Mouse (Mus musculus) CH12F3 (cell line): ENCODE results near the gene Fkbp1a.

Source experiments
- in situ Hi-C: fragments of 300-500 bp; cut with MboI; formaldehyde crosslinking; loops from 2 replicates; pipeline ENCODE4 v1.14.3; 2020; ENCODE audit warnings: low sequenced_read_pairs

Gene Fkbp1a

DNA sequence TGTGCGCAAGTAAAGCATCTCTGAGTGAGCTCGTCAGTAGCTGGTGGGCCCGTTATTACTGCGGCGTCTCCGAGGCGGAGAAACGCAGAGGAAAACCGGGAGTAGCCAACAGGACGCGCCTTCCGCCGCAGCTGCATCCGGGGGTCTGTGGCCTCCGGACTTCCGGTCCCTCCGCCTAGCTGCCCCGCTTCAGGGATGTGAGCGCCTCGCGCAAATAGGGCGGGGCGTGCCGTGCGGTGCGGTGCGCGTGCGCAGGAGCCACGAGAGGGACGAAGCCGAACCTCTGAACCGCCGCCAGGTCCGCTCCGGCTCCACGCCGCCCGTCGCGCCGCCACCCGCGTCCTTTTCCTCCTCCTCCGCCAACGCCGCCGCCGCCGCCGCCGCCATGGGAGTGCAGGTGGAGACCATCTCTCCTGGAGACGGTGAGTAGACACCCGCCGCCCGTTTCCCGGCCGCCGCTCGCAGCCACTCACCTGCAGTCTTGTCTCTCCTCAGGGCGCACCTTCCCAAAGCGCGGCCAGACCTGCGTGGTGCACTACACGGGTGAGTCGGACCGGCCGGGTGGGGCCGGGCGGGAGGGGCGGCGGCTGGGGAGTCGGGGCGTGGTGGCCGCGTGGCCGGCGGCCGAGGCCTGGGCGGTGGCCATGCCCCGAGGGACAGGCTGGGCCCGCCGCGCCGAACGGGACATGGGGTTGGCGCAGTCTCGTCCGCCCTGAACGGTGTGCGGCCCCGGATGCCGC is at the start of gene Fkbp1a:
Gene Fkbp1a, plus strand, starts transcription at position 161 of the 740 bp plus-strand sequence.
- in situ Hi-C loops = no loop called here

DNA sequence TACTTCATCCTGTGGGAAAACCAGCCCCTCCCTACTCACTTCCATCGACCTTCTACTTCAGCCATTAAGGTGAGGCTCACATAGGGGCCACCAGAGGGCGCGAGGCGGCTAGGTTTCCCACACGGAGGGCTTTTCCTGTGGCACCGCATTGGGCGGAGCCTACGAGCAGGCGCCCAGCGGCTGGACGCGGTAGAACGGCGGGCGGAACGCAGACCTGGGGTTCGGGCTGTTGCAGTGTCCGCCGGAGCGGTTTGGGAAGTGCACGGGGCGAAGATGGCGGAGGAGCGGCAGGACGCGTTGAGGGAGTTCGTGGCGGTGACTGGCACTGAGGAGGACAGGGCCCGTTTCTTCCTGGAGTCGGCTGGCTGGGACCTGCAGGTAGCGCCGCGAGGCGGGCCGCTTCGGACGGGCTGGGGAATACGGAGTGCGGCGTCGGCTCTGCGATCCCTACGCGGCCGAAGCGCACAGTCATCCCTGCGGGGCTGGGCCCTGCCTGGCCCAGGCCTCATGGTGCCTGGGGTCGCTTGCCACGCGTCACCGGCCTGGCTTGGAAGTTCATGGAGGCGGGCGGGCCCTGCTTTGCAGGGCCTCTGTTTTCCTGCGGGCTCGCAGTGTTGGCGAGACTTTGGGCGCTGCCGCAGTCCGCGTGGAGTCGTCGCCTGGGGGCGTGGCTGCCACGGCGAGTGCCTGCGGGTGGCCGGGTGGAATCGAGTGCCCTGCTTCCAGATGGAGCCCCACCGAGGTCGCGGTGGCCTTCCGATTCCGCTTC is 48.1 kb upstream of the Fkbp1a start, which contains the start of gene Nsfl1c:
Gene Nsfl1c, plus strand, starts transcription at position 148 of the 769 bp plus-strand sequence.
- in situ Hi-C loops = no loop called here

DNA sequence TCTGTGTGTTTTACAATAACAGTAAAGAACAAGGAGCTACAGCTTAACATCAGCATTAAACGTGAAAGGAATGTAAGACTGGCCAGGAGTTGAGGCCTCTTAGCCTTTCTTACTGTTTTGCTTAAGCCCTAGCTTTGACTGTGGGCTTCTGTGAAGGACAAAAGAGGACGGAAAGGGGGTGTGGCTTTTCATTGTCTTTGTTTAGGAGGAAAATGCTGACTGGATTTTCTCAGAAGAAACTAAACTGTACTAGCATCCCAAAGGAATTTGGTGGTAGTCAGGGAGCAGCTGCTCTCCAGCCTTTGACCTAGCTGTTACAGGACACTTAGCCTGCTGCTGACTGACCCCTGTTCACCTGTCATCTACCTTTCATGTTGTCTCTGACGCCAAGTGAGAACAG is 43.9 kb upstream of the Fkbp1a start:
- in situ Hi-C loops = no loop called here

DNA sequence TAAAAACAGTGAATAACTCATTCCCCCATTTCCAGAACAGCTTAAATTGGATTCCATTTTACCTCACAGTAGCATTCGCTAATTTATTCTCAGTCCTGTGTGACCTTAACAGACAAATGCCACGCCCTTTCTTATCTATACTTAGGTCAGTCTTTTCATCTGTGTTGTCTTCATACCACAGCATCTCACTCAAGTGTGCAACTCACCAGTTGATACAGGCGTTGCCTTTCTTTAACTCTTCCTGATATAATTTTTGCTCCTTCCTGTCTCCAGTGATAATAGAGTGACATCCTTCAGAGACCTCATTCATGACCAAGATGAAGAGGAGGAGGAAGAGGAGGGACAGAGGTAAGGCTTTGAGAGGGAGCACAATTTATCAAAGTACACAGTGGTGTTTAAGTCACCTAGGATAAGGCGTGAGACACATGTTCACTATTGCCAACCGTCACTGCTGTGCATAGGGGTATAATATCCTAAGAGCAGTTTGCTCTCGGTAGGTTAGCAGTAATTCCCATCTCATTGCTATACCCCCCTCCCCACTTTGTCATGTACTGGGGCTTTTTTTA is 41.8 kb upstream of the Fkbp1a start:
- in situ Hi-C loops = no loop called here

DNA sequence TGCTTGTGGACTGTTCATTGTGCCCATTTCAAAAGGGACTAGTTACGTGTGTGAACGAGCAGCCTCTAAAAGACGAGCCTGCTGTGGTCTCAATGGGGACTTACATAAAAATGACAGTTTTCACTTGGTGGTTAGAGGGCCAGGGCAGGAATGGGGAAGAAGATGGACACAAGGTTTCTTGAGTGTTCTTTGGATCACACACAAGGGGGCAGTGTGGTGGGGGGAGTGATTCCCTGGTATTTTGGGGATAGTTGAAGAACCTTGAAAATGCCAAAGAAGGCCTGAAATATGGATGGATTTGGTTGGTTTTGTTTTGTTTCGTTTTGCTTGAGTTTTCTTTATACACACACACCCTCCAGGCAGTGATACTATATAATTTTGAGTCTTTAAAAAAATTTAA is 38.1 kb upstream of the Fkbp1a start:
- in situ Hi-C loops = no loop called here

DNA sequence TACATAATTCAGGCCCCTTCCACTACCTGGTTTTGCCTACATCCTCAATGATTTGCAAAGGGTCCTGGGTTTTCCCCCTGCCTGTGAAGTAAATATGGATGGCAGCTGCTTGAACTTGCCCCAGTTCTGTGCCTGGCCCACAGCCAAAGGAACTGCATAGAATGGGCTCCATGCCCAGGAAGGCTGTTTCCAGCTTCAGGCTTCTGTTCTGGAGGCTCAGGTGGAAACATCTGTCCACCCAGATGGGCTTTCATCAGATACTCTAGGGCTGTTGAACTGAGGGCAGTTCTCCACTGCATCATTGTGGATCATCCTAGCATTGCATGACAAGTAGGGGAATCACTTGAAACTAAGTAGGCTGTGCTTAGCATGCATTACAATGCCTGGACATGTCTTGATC is 30.1 kb upstream of the Fkbp1a start:
- in situ Hi-C loops = no loop called here

DNA sequence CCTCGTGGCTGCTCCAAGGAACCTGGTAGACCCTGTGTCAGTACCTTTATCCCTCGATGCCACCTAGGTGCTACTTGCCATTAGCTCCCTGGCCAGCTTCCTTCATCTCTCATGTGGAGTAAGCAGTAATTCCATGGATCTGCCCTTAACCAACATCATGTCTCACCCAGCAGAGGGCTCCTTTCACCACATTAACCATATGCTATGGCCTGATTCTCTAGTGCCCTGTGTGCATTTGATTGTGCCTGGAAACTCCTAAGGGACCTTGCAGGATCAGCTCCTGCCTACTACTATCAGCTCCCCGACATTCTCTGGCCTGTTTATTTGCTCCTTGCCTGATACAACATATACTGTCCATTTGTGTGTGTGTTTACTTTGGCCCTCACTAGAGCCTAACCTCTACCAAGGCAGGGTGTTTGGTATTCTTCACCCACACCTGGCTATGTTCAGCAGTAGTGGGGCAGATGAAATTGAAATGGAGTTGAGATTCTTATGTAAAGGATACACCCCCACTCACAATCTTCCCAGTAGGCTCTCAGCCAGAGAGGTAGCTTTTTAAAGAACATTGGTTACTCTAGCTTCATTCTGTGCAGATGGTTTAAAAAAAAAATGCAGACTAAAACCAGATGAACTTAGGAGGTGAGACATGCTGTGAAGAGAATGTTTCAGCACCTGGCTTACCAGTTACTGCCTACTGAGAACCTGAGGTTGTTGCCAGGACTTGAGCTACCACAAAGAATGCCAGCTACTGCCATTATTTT is 28.6 kb upstream of the Fkbp1a start:
- in situ Hi-C loops = no loop called here

DNA sequence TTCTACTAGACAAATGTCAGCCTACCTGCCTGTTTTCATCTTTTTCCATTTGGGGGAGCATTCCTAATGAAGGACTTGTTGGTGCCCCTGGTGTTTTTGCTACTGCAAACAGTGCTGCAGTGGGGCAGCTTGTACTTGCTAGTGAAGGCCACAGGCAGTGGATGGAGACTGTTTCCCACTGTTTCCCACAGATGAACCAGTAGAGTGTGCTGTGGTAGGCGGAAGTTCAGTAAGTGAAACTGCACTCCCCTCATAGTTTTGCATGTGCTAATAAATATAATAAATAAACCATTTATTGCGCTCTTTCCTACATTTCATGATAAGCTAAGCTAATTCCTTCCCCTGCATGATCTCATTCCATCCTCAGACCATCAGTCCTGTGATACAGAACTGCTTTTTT is 23.3 kb upstream of the Fkbp1a start:
- in situ Hi-C loops = no loop called here

DNA sequence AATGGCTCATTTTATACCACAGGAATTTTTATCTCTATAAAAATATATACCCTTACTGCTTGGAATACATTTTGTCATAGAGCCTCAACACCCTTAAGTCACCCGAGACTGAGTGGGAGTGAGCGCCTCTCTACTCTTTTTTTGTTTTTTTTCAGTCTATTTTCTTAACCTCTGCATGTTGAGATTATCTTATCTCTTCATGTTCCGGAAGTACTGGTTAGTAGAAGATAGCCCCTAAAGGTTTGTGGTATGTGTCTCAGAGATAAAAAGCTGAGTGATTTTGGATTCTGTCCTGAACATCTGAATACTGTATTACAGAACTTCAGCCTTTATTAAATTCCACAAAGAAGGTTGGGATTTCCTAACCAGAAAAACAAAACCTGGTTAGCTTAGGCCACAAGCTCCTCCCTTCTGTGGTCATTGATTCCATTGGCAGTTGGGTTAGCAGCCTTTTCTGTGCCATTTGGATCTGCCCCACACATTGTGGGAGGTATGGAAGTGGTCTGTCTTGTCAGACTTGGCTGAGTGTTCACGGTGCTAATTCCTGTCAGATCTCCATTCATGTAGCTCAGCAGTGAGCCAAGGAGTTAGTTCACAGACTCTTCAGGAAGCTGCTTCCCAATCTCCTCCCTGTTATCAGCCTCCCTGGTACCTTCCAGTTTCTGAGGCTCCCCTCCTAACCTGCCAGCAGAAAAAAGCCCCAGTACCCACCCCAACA is 17.8 kb upstream of the Fkbp1a start:
- in situ Hi-C loops = no loop called here

DNA sequence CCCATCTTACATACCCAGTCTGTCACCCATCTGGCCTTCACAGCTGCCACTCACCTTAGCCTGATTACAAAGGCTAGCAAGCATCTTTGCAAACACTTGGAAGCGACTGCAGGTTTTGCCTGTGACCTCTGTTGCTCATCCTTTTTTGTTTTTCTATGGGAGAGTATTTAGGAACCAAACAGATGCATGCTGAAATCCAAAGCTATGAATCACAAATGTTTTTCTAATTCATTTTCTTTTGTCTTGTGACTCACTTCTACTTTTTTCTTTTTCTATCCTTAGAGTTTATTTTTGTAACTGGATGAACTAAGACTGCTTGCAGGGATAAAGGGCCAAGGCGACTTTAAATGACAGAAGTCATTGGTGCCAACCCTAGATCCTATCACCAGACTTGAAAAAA is 16.8 kb upstream of the Fkbp1a start:
- in situ Hi-C loops = no loop called here

DNA sequence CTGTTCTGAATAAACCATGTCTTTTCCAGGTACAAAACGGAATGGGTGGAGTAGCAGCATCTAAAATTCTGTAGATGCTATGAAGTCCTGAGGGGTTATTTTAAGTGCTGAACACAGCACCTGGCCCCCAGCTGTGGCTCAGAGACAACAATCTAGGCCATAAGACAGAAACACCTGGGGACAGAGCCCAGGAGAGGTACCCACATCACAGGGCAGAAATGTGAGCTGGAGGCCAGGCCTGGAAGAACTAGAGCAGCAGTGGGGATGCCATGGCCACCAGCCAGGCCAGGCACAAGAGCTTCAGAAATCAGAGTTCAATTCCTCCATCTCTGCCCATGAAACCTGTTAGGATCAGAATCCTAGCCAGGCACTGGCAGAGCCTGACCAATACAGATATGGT is 14.2 kb upstream of the Fkbp1a start:
- in situ Hi-C loops = no loop called here

DNA sequence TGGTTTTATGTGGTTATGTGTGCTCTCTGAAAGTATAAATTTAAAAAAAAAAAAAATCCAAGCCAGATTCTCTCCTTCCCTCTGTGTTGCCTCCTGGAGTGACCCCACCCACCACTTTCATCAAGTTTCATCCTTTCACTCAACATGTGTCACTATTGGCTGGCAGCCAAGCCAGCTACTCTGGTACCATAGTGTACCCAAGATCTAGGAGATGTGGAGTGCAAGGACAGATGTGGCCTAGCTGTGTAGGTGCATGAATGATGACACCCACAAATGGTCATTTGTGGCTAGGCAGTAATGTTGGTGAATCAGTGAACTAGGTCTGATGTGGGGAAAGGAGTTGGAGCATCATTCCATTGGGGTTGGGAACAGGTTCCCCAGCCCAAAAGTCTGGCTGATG is 13.1 kb upstream of the Fkbp1a start:
- in situ Hi-C loops = no loop called here

DNA sequence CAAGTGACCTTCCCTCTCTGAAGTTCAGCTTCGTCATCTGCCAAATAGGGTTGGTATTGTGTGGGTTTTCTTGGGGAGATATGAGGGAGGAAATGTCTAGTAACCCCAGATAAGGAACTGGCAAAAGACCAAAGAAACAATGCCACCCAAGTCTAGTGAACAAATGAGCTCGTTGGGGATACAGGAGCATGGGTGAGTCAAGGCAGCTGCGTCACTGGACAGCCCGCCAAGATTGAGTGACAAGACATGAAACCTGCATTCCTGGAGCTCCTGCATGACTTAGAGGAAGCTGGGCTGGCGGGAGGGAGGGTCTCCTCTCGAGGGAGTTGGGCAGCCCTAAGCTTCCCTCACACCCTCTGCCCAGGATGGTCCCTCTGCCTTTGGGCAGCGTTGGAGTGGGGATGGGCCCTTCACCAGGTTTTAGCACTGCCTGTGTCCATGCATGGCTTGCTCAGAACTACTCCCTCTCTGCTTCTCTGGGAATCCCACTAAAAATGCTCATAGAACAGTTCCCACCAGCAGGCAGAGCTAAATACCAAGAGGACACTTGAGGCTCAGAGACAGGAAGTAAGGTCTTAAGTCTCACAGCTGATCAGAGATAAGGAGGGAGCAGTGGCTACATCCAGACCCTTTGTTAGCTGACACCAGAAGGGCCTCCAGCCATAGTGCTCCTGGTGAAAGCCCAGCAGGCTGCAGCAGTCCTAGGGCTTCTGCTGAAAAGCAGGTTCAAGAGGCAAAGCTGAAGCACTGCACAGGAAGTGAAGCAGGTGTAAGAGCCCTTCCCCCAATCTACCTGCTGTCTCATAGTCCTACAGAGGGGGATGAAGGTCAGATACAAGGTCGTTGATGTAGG is 11.7 kb upstream of the Fkbp1a start:
- in situ Hi-C loops = no loop called here

DNA sequence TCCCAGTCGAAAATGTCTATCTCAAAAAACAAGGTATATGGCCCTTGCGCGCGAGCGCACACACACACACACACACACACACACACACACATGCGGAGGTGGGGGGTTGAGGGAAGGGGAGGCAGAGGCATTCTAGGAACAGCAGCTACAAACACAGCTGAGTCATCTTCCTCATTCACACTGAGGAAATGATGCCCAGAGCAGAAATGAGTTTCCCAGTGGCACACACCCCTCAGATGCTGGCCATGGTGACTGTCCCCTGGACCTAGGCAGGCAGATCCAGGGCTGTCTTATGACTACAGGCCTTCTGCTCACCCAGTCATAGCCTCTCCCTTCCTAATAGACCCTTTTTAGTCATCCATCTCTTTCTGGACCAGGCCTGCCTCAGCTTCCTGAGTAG is 8.7 kb upstream of the Fkbp1a start:
- in situ Hi-C loops = no loop called here

DNA sequence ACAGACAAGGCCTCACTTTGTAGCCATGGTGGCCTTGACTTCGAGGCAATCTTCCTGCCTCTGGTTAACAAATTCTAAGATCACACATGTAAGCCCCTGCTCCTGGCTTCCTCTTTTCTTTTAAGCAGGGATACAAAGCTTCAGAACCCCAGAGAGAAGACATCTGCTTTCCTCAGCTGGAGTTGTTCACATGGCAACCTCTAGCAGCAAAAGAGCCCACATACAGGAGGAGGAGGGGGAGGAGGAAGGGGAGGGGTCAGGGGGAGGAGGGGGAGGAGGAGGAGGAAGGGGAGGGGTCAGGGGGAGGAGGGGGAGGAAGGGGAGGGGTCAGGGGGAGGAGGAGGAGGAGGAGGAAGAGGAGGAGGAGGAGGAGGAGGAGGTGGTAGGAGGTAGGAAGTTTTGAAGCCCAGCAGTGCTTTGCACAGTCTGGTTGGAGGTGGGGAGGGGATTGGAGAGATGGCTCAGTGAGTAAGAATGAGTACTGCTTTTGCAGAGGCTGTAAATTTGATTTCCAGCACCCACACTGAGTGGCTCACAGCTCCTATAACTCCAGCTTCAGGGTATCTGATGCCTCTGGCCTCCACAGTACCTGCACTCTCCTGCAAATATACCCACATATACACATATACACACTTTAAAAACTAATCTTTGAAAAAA is 6.2 kb upstream of the Fkbp1a start:
- in situ Hi-C loops = no loop called here

DNA sequence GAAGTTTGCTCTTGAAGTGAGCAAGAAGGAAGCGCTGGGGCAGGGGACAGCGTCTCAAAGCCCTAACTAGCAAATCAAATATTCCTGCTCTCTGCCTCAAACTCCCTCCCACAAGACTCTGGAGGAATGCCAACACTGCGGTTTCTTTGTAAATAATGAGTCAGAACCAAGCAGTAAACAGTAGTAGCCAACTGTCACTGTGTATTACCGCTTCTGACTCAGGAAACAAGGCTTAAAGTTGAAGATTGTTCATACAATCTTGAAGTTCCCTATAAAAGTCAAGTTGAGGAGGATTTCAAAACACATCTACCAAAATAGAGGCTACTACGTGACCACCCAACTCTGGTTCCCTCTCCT is 5.7 kb upstream of the Fkbp1a start:
- in situ Hi-C loops = no loop called here

DNA sequence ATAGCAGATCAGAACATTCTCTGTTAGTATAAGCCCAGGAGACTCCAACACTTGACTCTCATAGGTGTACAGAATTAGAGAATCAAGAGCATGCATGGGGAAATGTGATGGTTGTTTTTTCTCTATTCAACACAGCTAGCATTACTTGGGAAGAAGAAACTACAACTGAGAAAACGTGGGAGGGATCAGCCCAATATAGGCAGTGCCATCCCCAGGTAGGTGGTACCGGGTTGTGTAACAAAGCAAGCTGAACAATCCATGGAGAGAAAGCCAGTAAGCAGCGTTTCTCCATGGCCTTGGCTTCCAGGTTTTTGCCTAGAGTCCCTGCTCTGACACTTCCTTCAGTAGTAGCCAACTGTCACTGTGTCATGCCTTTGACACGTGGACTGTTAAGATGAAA is 3.6 kb upstream of the Fkbp1a start:
- in situ Hi-C loops = no loop called here

DNA sequence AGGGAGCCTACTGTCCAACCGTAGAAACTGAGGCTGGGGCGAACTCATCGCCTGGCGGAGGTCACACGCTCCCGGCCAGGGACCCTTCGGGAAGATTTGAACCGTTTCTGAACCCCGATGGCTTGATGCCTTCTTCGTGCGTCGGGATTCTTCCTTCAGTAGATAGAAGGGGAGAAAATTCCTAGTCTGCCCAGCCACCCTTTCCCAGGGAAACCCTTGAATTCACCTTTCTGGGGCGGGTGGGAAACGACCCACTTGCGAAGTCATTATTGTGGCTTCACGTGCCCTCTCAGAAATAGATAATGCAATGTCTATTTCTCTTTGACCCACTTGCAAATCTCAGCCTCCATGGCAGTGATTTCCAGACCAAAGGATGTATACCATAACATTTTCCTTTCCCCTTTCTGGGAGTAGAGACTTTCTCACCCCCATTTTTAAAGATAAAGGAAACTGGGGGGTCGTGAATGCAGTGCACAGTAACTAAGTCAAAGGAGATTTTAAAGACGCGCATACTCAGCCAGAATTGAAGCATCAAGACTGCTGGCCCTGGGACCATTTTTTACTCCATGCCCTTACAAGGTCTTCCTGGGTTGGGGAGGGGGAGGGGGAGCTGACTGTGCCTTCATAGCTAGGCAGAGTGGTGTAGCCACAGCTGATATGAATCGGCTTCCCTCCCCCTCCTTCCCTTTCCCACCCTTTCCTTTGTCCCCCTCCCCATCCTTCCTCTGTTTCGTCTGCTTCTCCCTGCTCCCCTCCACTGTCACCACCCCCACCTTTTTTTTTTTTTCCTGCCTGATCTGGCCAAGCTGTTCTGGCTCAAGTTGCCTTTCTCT is 996 bp downstream of the Fkbp1a start:
- in situ Hi-C loops = no loop called here

DNA sequence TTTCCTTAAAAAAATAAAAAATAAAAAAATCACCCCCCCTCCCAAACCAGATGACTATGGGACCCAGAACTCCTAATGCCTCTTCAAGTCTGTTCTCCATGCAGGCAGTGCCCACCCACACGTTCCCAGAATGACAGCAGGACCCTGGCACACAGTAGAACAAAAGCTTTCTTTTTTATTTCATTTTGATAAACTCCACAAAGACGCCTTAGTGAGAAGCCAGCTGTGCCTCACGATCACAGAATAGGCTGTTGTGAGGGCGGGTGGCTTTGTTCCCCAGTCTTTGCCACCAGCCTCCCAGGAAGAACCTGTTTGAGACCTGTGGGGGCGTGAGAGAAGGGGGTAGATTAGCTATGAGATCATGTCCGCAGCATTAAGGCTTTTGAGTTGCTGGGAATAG is 2.4 kb downstream of the Fkbp1a start:
- in situ Hi-C loops = no loop called here
